Mouse (Mus musculus) left cerebral cortex, adult 18-20 months (tissue): ENCODE results near the gene Ptchd3. TPM values are rescaled to one million over a fixed set of nuclear protein-coding genes. Genes with fewer than 3 reads are reported as not detected.
A peak's percentile ranks its signal among the peaks of the same experiment; 100 is the strongest.

Experiments
- DNase-seq, 2 experiments: peaks; one replicate each; pipeline ENCODE4 v3.0.0; 2021 to 2022; ENCODE audit warnings: low spot score in 2 of 2, mixed read lengths in 1 of 2
- long read RNA-seq, 2 experiments: library from polyadenylated mRNA; stranded (forward); transcript quantifications; one replicate each; pipeline ENCODE4 v2.0.0; 2021
- total RNA-seq, 2 experiments: library from RNA; stranded (reverse); gene quantifications; 2 replicates each; pipeline ENCODE4 v1.2.3; 2021

The Ptchd3 gene
- total RNA-seq: not detected
- long read RNA-seq, experiment 1: 0 reads
- long read RNA-seq, experiment 2: 0 reads

GRCm38 (mm10) chr11:121829947-121830346 lies at the start of gene Ptchd3:
Ptchd3 (plus strand) TSS chr11:121830247.
- no peak for DNase-seq

DNA sequence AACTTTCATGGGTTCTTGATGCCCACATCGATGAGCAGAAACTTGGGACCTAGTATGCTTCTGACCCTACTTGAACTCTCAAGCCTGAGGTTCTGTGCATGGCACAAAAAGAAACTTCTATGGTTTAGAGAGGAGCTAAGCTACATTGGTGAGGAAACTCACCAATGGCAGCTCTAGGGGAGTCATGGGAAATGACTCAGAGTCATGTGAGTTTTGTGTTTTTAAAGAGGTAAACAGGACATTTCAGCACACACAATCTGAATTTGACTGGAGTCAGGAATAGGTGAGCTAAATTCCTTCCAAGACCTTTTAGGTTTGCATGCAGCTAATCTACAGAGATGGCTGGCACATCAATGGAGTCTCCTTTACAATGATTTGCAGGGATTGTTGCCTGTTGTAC lies 48.2 kb upstream of the Ptchd3 start:
- no peak for DNase-seq

DNA sequence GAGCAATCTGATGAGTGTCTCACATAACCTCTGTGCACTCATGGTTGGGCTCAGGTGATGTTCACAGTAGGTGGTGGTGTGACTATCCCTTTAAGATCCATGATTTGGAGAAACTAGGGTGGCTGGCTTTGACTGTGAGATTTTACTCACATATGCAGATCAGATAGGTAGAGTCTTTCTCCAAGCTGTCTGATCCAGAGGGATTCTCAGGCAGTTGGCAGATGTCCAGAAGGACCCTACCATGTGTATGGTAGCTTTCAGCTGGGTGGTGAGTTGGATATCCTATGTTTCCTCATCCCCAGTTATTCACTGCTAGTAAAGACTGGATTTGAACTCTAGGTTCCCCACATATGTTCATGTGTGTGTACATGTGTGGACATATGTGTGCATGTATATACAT lies 42.6 kb upstream of the Ptchd3 start:
- DNase-seq: no peak

GRCm38 (mm10) chr11:121789566-121789965 lies 40.5 kb upstream of the Ptchd3 start:
- DNase-seq: no peak

GRCm38 (mm10) chr11:121790671-121791094 lies 39.4 kb upstream of the Ptchd3 start:
- no peak for DNase-seq

- no peak for DNase-seq
Observed at GRCm38 (mm10) chr11:121791446-121791845, 38.6 kb upstream of the Ptchd3 start.

DNA sequence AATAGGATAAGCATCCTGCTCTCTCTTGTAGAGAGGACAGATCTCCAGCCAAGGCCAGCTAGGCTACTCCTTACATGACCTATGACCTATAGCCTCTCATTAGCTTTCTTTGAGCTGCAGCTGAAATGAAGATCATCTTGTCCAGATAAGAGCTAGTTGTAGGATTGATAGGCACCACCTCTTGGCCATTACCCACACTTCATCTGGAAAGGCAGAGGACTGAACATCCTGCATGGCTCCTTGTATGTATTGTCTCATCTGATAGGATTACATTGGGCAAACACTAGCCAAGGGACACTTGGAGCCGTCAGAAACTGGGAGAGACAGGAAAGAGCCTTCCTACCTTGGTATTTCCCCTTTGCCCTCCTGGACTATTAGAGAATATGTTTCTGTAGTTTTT lies 38.1 kb upstream of the Ptchd3 start:
- DNase-seq: no peak

DNA sequence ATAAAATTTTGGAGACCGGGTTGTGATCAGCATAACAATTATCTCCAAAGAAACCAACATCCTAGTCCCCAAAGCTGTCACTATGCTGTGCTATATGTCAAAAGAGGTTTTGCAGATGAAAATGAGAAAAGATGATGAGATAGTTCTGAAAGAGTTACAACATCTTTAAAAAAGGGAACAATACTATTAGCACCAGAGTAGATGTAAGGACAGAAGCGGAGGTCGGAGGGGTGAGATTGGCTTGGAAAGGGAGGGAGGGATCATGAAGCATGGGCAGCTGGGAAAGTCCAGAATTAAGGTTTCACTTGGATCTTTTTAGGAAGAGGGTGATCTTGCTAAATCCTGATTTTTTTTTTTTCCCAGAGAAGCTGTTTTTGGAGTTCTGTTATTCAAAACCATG lies 36.5 kb upstream of the Ptchd3 start:
- no peak for DNase-seq

DNA sequence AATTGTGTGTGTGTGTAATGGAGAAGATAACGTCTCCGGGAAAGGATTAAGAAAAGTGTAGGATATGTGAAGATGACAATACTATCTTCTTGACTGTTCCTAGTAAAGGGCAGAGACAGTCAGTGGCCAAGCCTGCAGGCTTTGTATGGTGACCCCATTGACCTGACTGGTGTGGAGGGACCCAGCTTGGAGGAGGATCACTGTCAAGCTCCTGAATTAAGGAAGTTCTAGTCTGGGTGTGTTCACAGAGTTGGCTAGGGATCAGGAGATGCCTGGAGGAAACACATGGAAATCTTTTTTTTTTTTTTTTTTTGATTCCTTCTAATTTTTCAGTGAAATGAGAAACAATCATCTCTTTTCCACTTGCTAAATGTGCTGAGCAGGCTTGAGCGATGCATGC lies 35.9 kb upstream of the Ptchd3 start:
- DNase-seq: no peak

DNA sequence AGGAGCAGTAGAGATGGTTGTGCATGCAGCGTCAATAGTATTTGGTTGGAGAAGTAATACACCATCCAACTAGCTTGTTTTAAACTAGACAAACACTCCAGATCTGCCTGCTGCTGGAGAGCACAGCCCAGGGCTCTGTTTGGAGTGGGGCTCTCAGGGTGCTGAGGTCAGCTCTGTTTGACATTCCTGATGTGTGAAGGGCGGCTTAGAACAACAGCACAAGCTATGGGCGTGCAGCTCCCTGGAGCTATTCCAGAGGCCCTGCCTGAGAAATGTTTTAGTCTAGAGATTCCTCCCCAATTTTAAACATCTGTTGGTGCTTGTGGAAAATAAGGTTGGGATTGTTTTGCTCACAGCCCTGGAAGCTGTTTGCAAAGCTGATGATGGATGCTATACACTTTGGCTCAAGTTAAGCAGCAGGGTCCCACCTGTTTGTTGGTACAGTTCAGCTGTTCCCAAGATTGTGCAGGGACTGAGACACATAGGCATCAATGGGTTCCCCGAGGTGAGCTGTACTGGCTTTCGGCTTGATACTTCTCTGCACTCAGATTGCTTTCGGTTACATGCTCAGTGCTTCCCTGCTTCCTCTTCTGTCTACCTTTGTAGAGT lies 35.4 kb upstream of the Ptchd3 start:
- DNase-seq: no peak

DNA sequence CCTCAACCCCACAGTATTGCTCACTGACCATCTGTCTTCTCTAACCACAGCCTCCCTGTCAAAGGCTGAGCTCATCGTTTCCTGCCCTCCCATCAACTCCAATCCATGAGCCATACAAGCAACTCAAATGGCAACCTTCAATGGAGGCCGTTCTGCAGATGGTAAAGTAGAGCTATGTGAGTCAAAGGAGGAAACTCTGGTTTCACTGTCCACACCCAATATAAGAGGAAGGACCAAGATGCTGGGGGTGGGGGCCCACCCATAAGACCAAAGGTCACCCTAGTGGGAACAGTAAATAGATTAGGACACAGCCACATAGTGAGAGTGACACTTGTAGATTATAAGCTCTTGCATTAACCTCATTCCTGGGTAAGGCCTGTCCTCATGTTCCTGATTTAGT lies 34.1 kb upstream of the Ptchd3 start:
- no peak for DNase-seq

DNA sequence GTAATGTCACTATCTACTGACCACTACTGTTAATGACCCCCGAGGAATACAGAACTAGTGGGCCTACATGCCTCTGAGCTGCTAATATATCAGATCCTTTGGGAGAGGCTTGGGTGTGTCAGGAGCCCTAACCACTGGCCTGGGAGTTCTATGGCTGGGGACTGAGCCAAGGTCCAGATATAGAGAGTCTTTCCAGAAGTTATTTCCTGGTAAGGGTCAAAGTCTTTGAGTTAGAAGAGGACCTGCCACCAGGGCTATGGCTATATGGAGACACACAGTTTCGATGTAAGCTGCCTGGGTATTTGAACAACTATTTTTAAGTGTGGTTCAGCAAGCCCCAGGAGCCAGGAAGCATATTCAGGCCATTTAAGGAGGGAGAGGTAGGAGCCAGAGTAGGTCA lies 31.5 kb upstream of the Ptchd3 start:
- no peak for DNase-seq

GRCm38 (mm10) chr11:121799746-121800299 lies 30.2 kb upstream of the Ptchd3 start:
- no peak for DNase-seq

GRCm38 (mm10) chr11:121802743-121803142 lies 27.3 kb upstream of the Ptchd3 start:
- no peak for DNase-seq

GRCm38 (mm10) chr11:121804258-121805027 lies 25.6 kb upstream of the Ptchd3 start:
- no peak for DNase-seq

DNA sequence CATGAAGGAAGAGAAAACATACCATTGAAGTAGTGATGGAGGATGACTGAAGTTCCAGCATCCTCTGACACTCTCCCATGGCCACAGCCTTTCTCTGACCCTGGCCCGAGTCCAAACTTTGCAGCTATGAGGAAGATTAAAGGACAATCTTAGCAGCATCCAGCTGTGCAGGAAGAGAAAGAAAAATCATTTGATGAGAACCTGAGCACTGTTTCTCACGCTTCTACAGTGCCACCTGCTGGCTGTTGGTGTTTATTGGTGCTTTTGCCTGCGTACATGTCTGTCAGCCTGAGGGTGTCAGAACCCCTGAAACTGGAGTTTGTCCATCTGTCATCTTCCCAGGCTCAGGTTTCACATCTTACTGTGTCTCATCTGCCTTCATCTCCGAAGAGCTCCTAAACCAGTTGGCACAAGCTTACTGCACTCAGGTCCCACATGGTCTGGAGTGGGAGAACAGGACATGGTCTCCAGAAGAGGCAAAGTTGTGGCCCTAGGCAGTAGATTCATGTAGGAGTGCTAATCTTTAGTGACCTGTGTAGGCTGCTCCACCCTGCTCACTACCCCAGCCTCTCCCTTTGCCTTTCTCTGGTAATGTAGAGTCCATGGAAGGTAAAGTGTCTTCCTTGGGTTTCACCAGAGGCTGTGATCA lies 21.7 kb upstream of the Ptchd3 start:
- DNase-seq: peak; percentile 84 to 88

DNA sequence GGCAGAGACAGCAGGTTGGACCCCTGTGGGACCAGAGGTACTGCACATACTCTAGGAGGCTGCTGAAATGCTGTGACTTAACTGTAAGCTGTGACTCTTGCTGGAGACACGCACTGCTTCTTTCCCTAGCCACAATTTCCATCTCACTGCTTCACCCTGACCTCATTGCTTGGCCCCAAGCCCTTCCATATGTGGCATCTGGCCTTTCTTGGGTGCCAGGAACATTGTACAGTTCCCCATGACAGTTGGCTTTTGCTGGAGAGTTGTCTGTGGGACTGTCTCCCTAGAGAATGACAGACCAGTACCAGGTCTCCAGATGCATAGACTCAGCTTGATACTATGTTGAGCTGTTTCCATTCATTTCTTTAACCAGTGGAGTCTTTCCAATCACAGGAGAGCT lies 21.2 kb upstream of the Ptchd3 start:
- no peak for DNase-seq

GRCm38 (mm10) chr11:121845923-121846322 lies 15.9 kb downstream of the Ptchd3 start:
- DNase-seq: no peak

- peak; percentile 7 to 12 for DNase-seq
Observed at GRCm38 (mm10) chr11:121847790-121848299, 17.8 kb downstream of the Ptchd3 start.
